Mouse (Mus musculus): ENCODE data around the gene Olfr560. TPM values are rescaled to one million over a fixed set of nuclear protein-coding genes. Genes with fewer than 3 reads are reported as not detected.

Gene Olfr560
- not detected in 2 replicates for polyA plus RNA-seq (2015; fragmentation: Nextera tagmentation; extraction: Ambion mirVana)

GRCm38 (mm10) chr7:102759266-102759665 lies at the start of gene Olfr560, which contains the start of gene Olfr78:
Gene Olfr560 (minus strand): TSS chr7:102759366.
Gene Olfr78 (minus strand): TSS chr7:102759471.

GRCm38 (mm10) chr7:102803180-102803579 lies 44.0 kb upstream of the Olfr560 start, which contains the start of gene Olfr564:
Gene Olfr564 (plus strand): TSS chr7:102803480.

GRCm38 (mm10) chr7:102770921-102771320 lies 11.8 kb upstream of the Olfr560 start, which contains the start of gene Olfr561:
Gene Olfr561 (plus strand): TSS chr7:102771221.

GRCm38 (mm10) chr7:102727391-102727790 lies 31.8 kb downstream of the Olfr560 start, which contains the start of gene Olfr559:
Gene Olfr559 (minus strand): TSS chr7:102727491.

GRCm38 (mm10) chr7:102718970-102719369 lies 40.2 kb downstream of the Olfr560 start, which contains the start of gene Olfr33:
Gene Olfr33 (minus strand): TSS chr7:102719070.

GRCm38 (mm10) chr7:102701915-102702314 lies 57.3 kb downstream of the Olfr560 start, which contains the start of gene Olfr558:
Gene Olfr558 (plus strand): TSS chr7:102702215.

Other genes with a start within 250 kb of the Olfr560 start
- gene Olfr547, start 224.6 kb downstream of the Olfr560 start, polyA plus RNA-seq (2015; fragmentation: Nextera tagmentation; extraction: Ambion mirVana), result not detected in 2 replicates
- gene Olfr548-ps1, start 218.5 kb downstream of the Olfr560 start, polyA plus RNA-seq (2015; fragmentation: Nextera tagmentation; extraction: Ambion mirVana), result not detected in 2 replicates
- not detected in 2 replicates for gene Olfr549, start 209.5 kb downstream of the Olfr560 start, polyA plus RNA-seq (2015; fragmentation: Nextera tagmentation; extraction: Ambion mirVana)
- 0.22 and 0.38 TPM in 2 replicates for gene Trim21, start 193.9 kb downstream of the Olfr560 start, polyA plus RNA-seq (2015; fragmentation: Nextera tagmentation; extraction: Ambion mirVana)
- gene Olfr550, start 187.9 kb downstream of the Olfr560 start, polyA plus RNA-seq (2015; fragmentation: Nextera tagmentation; extraction: Ambion mirVana), result not detected in 2 replicates
- gene Olfr551, start 167.5 kb downstream of the Olfr560 start, polyA plus RNA-seq (2015; fragmentation: Nextera tagmentation; extraction: Ambion mirVana), result not detected in 2 replicates
- gene Olfr552, start 161.6 kb downstream of the Olfr560 start, polyA plus RNA-seq (2015; fragmentation: Nextera tagmentation; extraction: Ambion mirVana), result not detected in 2 replicates
- gene Olfr553, start 141.1 kb downstream of the Olfr560 start, polyA plus RNA-seq (2015; fragmentation: Nextera tagmentation; extraction: Ambion mirVana), result not detected in 2 replicates
- not detected in 2 replicates for gene Olfr554, start 120.9 kb downstream of the Olfr560 start, polyA plus RNA-seq (2015; fragmentation: Nextera tagmentation; extraction: Ambion mirVana)
- not detected in 2 replicates for gene Olfr555, start 100.5 kb downstream of the Olfr560 start, polyA plus RNA-seq (2015; fragmentation: Nextera tagmentation; extraction: Ambion mirVana)
- gene Olfr556, start 94.5 kb downstream of the Olfr560 start, polyA plus RNA-seq (2015; fragmentation: Nextera tagmentation; extraction: Ambion mirVana), result not detected in 2 replicates
- 5.5 and 9.0 TPM in 2 replicates for gene Trim68, start 72.0 kb downstream of the Olfr560 start, polyA plus RNA-seq (2015; fragmentation: Nextera tagmentation; extraction: Ambion mirVana)
- not detected in 2 replicates for gene Olfr557, start 63.5 kb downstream of the Olfr560 start, polyA plus RNA-seq (2015; fragmentation: Nextera tagmentation; extraction: Ambion mirVana)
- 0.17 and 0.25 TPM in 2 replicates for gene Olfr558, start 57.2 kb downstream of the Olfr560 start, polyA plus RNA-seq (2015; fragmentation: Nextera tagmentation; extraction: Ambion mirVana)
- gene Olfr33, start 40.3 kb downstream of the Olfr560 start, polyA plus RNA-seq (2015; fragmentation: Nextera tagmentation; extraction: Ambion mirVana), result not detected in 2 replicates
- not detected in 2 replicates for gene Olfr559, start 31.9 kb downstream of the Olfr560 start, polyA plus RNA-seq (2015; fragmentation: Nextera tagmentation; extraction: Ambion mirVana)
- gene Olfr78, start 105 bp upstream of the Olfr560 start, polyA plus RNA-seq (2015; fragmentation: Nextera tagmentation; extraction: Ambion mirVana), result 0.12 and 0.17 TPM in 2 replicates
- not detected in 2 replicates for gene Olfr561, start 11.9 kb upstream of the Olfr560 start, polyA plus RNA-seq (2015; fragmentation: Nextera tagmentation; extraction: Ambion mirVana)
- gene Olfr564, start 44.1 kb upstream of the Olfr560 start, polyA plus RNA-seq (2015; fragmentation: Nextera tagmentation; extraction: Ambion mirVana), result not detected in 2 replicates
- not detected in 2 replicates for gene Olfr566, start 99.4 kb upstream of the Olfr560 start, polyA plus RNA-seq (2015; fragmentation: Nextera tagmentation; extraction: Ambion mirVana)
- not detected in 2 replicates for gene Olfr568, start 117.8 kb upstream of the Olfr560 start, polyA plus RNA-seq (2015; fragmentation: Nextera tagmentation; extraction: Ambion mirVana)
- not detected in 2 replicates for gene Olfr569, start 131.5 kb upstream of the Olfr560 start, polyA plus RNA-seq (2015; fragmentation: Nextera tagmentation; extraction: Ambion mirVana)
- not detected in 2 replicates for gene Olfr570, start 135.2 kb upstream of the Olfr560 start, polyA plus RNA-seq (2015; fragmentation: Nextera tagmentation; extraction: Ambion mirVana)
- not detected in 2 replicates for gene Olfr571, start 158.2 kb upstream of the Olfr560 start, polyA plus RNA-seq (2015; fragmentation: Nextera tagmentation; extraction: Ambion mirVana)
- not detected in 2 replicates for gene Olfr572, start 165.0 kb upstream of the Olfr560 start, polyA plus RNA-seq (2015; fragmentation: Nextera tagmentation; extraction: Ambion mirVana)
- not detected in 2 replicates for gene Olfr573-ps1, start 183.2 kb upstream of the Olfr560 start, polyA plus RNA-seq (2015; fragmentation: Nextera tagmentation; extraction: Ambion mirVana)
- gene Olfr574, start 189.1 kb upstream of the Olfr560 start, polyA plus RNA-seq (2015; fragmentation: Nextera tagmentation; extraction: Ambion mirVana), result not detected in 2 replicates
- gene Olfr575, start 199.4 kb upstream of the Olfr560 start, polyA plus RNA-seq (2015; fragmentation: Nextera tagmentation; extraction: Ambion mirVana), result not detected in 2 replicates
- not detected in 2 replicates for gene Olfr576, start 203.3 kb upstream of the Olfr560 start, polyA plus RNA-seq (2015; fragmentation: Nextera tagmentation; extraction: Ambion mirVana)
- not detected in 2 replicates for gene Olfr577, start 216.6 kb upstream of the Olfr560 start, polyA plus RNA-seq (2015; fragmentation: Nextera tagmentation; extraction: Ambion mirVana)
- not detected in 2 replicates for gene Olfr578, start 230.0 kb upstream of the Olfr560 start, polyA plus RNA-seq (2015; fragmentation: Nextera tagmentation; extraction: Ambion mirVana)